Mouse (Mus musculus): Measurements from ENCODE around the gene Pmepa1.

Gene Pmepa1

DNA sequence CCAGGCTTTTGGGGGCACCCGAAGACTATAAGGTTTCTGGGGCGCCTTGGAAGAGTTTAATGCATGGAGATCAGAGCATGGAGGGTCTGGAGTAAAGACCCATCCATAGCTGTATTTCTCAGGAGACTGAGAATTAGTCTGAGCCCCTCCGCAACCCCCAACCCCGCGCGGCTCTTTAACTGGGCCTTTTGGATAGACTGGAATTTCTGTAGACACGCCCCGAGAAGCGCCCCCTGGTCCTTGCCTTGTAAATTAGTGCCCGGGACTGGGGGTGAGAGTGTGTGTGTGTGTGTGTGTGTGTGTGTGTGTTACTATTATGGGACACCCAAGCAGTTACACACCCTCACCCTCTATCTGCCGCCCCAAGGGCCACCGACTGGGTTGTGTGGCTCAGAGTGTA is 526 bp upstream of the Pmepa1 start:
- DNase-seq (ENCODE audit: low read depth, low spot score): no peak

DNA sequence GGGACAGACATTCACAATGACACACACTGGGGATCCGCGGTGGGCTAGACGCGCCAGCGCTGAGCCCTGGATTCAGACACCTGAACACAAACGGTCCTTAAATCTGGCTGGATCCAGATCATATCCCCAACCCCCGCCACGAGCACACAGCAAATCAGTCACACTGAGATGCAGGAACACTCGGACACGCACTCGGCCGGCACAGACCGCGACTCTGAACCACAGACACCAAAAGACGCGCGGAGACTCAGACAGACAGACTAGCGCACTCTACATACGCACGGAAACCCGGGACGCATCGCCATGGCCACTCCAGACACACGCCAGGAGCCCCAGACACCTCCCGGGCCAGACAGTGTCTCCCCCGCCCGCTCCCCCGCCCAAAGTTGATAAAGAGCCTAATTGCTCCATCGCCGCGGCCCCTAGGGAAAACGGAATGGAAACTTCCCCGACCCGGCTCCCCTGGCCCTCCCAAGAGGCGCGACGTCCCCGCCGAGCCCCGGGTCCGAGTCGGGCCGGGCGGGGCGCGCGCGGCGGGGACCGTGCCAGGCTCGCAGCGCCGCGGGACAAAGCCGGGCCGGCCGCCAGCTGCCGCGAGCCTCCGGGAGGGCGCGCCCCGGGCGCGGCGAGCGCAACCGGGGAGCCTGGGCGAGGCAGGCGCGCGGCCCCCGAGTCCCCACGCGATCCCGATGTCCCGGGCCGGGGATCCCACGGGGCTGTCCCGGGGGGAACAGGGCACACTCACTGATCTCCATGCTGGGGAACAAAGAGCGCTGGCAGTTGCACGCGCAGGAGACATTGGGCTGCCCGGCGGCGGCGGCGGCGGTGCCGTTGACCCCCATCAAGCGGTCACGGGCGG is 761 bp downstream of the Pmepa1 start:
- DNase-seq (ENCODE audit: low read depth, low spot score): no peak

DNA sequence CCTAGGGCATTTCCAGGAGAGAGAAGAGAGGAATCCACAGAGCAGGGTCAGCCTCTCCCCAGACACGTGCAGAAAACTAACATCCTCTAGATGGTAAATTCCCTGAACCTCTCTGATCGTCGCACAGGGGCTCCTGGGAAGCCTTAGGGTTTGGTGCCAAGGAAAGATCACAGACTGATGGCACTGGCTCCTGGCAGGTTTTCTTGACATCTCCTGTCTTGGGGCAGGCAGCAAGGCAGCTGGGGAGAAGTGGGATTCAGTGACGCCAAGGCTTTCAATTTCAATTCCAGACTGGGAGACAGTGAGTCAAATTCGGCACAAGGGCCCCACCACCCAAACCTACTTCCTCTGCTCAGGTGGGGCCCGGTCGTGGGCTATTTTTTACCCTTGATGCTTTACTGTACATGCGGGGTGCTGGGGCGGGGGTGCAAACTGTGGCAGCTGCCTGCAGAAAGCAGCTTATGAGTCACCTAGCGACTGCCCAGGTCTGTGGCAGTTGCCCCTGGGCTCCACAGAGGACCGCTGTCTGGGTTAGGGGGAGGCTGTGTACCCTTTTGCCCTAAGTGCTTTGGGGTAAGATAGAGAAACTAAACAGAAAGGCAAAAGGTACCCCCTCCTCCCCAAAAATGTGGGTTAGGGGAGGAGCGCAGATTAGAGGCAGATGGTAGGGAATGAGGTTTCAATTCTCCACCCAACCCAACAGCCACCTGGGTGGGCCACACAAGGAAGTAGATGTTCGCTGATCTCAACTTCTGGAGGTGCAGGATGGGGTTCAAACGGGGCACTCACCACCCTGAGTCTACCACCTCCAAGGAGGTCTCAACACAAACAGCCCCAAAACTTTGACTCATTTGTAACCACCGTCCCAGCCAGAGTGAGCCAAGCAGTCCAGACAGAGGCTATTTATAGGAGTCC is 1.6 kb downstream of the Pmepa1 start:
- no peak for DNase-seq (ENCODE audit: low read depth, low spot score)

DNA sequence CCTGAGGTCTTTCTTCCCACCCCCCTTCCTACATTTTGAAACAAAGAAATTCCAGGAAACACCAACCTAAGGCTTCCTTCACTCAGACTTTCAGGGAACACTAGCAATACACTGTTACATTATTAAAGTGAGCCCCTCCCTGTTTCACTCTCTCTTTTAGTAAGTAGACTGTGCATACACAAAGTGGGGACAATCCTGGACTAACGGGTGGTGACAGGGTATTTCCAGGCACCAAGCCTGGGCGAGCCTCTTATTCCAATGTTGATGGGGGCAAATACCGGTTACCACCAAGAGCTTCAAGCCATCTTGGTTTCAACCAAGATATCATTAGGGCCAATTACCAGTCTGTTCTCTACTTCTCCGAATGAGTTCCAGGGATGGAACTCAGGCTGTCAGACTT is 2.4 kb downstream of the Pmepa1 start:
- DNase-seq (ENCODE audit: low read depth, low spot score): no peak

DNA sequence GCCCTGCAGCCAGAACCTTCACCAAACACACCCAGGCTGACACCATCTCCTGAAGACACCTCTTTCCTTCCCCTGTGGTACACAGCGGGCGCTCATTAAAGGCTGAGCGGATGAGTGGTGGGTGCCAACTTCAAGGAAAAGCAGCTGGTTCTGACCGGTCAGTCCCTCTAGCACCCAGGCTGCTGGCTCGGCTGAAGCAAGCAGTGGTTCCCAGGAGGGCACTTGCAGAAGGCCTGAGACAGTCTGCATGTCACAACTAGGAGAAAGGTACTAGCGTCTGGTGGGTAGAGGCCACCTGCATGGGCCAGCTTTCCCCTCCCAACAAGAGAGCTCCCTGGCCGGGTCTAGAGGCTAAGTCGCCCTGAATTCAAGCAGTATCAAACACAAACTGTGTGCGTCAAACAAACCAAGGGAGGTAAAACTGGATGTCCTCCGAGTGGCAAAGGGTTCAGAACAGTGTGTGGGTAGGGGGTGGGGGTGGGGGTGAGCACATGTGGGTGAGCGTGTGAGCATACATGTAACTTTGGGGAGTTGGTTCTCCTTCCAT is 3.9 kb downstream of the Pmepa1 start:
- no peak for DNase-seq (ENCODE audit: low read depth, low spot score)

DNA sequence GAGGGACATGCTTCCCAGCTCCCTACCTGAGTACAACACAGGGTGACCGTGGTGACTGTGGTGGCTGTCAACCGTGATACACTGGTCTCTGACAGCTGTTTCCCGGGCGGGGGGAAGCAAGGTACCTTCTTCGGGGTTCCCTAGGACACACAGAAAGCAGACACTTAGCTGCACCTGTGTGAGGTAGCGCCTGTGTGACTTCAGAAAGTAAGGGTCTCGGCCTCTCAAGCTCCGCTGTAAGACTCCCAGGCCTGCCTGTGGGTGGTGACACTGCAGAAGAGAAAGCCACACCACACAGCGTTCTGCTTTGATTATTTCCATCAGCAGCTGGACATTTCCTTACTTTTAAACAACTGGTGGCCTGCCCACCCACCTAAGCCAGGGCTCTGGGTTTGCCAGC is 4.8 kb downstream of the Pmepa1 start:
- no peak for DNase-seq (ENCODE audit: low read depth, low spot score)

DNA sequence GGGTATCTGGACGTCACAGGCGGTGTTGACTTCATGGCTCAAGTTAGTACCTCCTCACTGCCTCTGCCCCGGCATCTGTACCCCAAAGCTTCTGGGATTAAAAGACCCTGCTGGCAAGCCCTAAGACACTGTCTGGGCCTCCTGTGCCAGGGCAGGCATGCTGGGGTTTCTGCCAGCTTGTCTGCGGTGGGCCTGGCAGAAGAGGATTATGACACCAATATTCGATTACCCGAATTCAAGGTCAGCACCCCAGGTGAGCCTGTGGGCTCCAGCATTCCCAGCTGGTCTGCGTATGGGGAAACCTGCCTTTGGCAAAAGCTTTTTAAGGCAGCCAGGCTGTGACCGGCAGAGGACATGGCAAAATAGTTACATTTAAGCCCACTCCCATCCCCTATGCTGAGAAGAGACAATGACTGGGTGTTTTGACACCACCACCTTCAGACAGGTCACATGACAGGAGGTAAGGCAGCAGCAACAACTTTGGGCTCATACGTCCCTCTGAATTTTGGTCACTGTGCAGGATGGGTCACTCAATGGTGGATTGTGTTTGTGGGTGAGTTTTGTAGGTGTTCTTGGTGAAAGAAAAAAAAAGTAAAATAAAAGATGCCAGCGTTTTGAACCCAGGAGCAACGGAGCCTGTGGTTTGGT is 5.6 kb downstream of the Pmepa1 start:
- DNase-seq (ENCODE audit: low read depth, low spot score): no peak

DNA sequence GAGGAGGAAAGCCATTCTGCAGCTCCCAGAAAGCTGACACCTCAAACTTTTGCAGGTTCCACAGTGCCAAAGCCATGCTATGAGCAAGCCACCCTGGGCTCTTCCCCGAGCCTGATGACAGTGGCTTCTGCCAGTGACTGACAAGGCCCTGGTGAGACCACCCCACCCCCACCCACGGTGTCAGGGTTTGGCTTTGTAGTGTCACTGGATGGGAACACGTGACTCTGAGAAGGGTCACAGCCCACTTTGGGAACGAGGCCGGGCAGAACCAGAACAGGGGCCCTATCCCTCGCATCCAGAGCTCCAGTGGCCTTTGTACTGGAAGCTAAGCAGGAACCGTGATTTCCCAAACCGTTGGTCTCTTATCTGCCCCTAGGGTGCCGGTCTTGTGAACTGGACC is 6.1 kb downstream of the Pmepa1 start:
- no peak for DNase-seq (ENCODE audit: low read depth, low spot score)

DNA sequence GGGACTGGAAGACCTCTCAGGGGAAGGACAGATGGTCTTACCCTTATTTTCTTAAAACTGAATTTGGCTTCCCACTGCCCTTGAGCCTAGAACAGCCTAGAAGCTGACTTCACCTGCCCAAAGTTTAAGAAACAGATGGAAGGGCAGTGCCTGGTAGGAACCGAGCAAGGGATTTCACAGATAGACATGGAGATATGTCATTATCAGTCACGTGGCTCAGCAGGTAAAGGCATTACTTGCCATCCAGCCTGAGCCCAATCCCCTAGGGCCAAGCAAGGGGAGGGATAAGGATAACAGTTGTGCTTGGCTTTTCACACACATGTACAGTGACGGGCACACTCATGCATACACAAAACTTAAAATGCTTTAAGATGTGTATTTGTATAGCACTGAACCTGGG is 8.8 kb downstream of the Pmepa1 start:
- no peak for DNase-seq (ENCODE audit: low read depth, low spot score)

DNA sequence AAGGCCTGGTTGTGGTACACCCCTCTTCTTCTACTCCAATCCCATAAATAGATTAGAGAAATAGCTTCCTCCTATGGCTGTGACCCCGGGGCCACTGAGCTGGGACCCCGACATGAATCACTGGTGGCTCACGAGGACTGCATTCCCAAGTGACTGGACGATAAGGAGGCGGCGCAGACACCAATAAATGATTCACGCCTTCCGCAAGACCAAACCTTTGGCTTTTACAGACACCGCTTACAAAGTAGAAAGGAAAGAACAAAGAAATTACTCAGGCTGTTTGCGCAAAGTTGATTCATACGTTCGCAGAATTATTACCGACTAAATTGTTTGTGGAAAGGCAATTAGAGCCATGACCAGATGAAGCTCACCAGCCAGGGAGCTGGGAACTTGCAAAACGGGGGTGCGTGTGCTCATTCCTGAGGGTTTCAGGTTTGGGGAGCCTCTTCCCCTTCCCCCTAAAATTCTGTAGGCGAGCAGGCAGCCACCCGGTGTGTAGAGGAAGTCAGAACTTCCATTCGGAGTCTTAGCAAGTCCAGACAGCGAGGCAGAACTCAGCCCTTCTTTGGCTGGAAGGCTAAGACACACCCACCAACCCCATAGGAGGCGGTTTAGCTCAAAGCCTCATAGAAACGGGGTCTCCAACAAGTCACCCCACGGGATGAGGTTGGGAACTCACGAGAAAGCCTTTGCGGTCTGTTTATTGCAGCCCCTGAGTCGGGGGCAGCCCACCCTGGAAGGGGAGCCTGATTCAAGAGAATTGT is 9.8 kb downstream of the Pmepa1 start:
- DNase-seq (ENCODE audit: low read depth, low spot score): no peak

DNA sequence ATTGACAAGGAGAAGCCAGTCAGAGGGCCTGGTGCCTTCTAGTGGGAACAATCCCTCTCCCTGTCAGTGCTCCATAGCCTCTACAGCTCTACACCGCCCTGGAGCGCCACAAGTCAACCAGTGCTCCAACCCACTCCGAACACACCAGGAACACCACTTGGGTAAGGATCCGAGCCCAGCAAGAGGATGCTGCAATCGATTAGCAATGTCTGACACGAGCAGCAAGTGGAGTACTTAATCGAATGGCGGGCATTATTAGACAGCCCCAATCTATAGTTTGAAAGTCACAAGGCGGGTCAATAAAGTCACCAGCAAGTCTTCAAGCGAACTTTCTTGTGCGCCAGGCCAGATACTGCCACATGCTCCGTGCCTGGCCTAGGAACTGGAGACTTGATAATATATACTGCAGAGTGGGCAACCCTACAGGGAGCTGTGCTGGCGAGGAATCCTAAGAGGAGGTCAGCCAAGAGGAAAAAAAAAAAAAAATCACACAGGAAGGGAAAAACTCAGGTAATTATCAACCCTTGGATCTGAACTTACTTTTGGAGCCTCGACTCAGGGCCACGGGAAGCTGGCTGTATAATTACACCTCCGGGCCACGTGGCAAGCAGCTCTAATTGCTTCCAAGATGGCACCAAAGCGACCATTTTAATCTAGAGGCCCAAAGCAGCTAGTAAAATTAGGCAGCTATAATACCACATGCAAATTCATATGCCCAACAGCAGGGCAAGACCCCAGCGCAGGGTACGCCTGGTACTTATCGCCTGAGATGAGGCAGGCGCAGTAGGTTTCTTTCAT is 10.7 kb downstream of the Pmepa1 start:
- no peak for DNase-seq (ENCODE audit: low read depth, low spot score)

DNA sequence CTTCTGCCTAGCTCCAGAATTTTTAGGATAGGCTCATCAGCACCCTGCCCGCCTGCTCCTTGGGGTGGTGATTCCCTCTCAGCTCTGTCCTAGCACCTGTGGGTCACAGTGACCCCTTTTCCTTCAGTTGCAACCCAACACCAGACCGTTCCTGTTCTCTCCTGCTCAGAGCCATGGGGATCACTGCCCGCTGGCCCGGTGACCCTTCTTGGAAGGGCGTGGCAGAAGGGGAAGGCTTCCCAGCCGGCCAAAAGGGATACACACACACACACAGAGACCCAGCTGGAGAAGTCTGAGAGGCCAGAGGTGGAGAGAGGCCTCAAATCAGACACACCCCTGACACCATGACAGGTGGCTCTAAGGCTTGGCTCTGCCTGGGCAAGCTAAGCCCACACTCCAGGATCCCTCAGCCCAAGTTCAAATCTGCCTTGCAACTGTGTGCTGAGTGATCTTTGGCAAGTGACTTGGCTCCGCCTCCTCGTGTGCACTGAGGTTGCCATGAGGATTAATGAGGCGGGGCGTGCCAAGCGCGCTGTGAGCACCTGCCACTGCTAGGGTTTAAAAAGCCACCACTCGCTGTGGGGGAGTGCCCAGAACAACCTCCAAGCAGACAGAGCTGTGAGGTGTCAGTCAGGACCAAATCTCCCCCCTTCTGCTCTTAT is 11.7 kb downstream of the Pmepa1 start:
- DNase-seq (ENCODE audit: low read depth, low spot score): peak; percentile 65

DNA sequence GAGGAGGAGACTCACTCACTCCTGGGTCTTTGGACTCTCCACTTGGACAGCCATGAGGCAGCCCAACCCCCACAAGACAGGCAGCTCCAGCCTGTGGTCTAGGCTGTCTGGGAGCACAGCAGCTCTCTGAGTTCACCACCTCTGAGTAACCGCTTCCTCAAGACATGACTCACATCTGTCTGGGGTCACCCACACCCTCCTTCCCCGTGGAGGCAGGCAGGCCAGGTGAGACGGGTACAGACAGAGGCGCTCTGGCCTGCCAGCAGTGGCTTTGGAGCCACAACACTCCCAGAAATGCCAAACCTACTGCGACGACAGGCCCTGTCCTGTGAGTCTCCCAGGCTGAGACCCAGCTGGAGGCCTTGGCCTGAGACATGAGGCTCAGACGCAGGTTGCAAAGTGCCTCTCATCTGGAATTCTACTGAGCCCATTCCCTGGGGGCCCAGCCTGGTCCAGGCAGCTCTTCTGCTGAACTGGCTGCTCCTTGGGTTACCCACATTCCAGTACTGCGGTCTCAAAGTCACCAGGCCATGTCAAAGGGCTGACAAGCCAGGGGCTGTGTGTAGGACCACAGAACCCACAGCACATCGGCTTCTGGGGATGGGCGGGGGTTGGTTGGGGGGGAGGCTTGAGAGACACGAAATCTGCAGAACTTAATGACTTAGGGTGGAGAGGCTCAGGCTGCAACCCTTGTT is 12.6 kb downstream of the Pmepa1 start:
- DNase-seq (ENCODE audit: low read depth, low spot score): no peak

DNA sequence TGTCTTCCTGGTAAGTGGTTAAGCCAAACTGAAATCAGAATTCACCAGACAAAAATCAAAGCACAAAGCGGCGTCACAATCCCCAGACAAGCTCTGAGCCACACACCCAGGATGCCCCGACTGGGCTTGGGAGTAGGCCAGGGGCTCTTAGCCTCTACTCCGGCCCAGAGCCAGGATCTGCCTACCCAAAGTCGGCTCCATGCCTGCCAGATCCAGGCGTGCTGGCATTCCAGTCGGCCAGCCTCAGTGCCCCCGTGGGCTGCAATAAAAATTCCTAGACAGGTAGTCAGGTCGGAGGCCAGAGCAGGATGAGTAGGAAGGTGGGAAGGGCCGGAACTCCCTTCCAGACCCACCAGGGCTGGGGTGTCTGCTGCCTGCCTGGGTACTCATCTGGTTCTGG is 14.8 kb downstream of the Pmepa1 start:
- DNase-seq (ENCODE audit: low read depth, low spot score): no peak

DNA sequence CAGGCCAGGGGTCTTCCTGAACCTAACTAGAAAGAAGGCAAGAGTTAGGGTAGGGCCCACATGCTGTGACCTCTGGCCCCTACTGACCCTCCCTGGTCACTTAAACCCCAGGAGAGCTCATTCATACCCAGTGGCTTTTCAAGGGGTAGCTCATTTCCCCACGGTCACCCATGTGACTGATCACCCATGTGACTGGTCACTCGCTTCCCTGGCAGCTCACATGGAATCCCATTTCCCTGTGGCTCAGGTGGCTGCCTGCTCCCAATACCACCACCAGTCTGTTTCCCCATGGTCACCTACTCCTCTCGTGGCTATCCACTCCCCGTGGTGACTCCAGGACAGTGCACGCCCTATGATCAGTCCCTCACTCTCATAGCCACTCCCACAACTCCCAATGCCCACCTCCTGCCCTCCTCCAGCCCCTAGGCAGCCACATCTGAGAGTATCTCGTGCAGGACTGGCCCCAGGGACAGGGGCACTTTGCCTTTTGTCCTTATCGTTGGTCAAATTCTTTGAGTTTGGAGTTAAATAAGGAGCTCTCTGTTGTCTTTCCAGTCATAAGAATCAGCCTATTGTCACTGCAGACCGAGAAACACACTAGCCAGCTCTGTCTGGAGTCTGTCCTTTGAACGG is 17.8 kb downstream of the Pmepa1 start:
- DNase-seq (ENCODE audit: low read depth, low spot score): no peak

DNA sequence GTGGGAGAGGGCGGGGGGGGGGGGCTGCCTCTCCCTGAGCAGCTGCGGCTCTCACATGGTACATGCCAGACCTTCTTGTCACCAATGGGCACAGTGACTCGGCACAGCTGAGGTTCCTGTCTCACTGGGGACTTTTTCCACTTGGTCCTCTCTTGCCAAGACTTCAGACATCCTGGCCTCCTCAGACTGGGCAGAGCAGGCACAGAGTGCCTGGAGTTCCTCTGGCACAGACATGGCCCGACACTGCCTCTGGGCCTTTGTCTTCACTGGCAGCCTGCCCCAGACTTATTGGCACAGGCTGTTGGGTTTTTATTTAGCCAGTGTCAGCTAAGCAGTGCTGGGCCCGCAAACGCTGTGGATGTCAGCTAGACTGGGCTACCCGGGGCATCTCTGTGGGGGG is 18.7 kb downstream of the Pmepa1 start:
- DNase-seq (ENCODE audit: low read depth, low spot score): peak; percentile 79

DNA sequence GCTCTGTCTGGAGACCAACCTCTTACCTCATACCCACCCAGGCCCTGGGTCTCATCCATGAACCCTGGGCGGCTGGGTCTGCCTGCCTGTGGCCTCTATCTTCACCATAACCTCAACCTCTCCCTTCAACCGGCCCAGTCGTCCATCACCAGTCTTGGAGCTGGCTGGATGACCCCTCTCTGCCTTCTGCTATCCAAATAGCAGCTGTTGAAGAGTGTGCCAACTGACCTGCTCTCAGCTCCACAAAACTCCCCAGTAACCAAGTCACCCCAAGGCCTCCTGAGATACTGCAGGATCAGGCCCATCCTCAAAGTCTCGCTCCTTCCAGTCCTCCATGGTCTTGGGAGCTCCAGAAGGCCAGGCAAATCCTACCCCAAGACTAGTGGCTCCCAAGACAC is 19.8 kb downstream of the Pmepa1 start:
- DNase-seq (ENCODE audit: low read depth, low spot score): no peak

DNA sequence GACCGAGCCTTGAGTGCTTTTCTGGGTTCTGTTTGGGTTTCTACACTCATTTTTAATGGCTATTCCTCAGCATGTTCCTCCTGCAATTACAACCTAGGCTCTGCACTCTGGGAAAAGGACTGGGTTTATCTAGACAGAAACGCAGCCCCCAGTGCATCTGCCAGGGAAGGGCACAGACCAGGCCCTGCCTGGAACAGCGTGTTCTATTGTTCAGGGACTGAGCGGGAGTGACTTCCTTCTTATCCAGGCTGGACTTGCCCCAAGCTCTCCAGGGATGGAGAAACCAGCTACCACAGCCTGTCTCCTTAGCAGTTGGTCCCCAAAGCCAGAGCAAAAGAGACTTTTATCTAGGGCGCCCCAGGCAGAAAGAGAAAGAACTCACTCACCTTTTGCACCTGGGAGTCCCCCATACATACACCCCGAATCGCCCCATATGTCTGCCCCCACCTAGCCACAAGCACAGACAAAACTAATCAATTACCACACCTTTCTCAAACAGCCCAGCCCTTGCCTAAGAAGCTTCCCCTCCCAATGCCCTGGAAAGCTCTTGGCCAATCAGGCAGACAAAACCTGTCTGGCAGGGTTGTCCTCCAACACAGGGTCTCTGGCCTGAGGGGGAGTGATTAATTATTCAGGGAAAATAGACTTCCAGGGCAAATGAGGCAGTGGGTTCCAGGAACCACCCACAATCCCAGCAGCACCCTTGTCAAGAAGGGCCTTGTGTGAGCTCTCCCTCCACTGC is 20.4 kb downstream of the Pmepa1 start:
- no peak for DNase-seq (ENCODE audit: low read depth, low spot score)
